Mouse (Mus musculus) E14TG2a.4 (cell line): ENCODE data around the gene Tor1aip2.

Source experiments
- CTCF ChIP-seq: conservative IDR thresholded peaks from 2 replicates; pipeline ENCODE4 v1.5.1; 2014; ENCODE audit warnings: low read length
- NANOG ChIP-seq: IDR thresholded peaks from 2 replicates; pipeline ENCODE4 v1.6.1; 2014; ENCODE audit warnings: borderline replicate concordance, low read length, mixed read lengths
- POU5F1 ChIP-seq: IDR thresholded peaks from 2 replicates; pipeline ENCODE4 v1.6.1; 2014; ENCODE audit warnings: low read length, borderline replicate concordance

DNA sequence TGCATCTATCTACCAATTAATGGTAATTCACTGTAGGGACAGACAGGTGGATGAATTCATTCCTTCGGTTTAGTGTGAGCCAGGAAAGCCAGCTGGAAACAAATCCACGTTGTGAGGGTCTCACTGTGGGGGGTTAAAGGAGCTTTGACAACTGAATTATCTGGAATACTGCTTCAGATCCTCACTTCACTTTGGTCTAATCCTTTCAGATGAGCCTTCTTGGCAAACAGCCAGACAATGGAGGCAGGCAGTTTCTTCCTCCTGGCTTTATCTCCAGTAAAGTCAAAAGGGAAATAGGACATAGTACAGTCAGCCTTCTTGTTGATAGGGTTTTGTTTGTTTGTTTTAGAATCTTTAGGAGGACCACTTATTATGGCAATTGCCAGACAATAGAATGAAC lies 45.8 kb upstream of the Tor1aip2 start:
- TF ChIP-seq CTCF (no peak), NANOG (no peak), POU5F1 (no peak)
